Mouse (Mus musculus): ENCODE measurements at regions not wholly inside any gene's neighbourhood (a gene's known extent, or its start where the extent isn't known, plus 50 kb on each side); places are given as distances from the start of the nearest gene placed in this dataset.

- DNase-seq (no peak), ATAC-seq (ENCODE audit: insufficient read depth) (no peak)
- no peak for TF ChIP-seq CTCF (IDR thresholded peaks at IDR 0.05; ENCODE audit: low read depth)
- H3K9me3 ChIP-seq (ENCODE audit: low read depth, low read length) = no peaks in the 10 kb centered on the region
- H3K4me2 ChIP-seq = no peak overlapping the region
- H3K4me3 ChIP-seq (ENCODE audit: low read depth, low read length) = no peak overlapping the region
- WGBS = 86% methylated on average over 6 of the region's 6 CpGs
- H3K9ac ChIP-seq = no peak overlapping the region
- H3K27me3 ChIP-seq (ENCODE audit: insufficient read depth, low read length) = no peaks in the 10 kb centered on the region
- H3K27ac ChIP-seq (ENCODE audit: low read depth) = no peak overlapping the region
- peaks cover 9% of the 10 kb centered on the region; the same call in 1 of the 2 replicates for H3K4me1 ChIP-seq (ENCODE audit: insufficient read depth)
- no peaks in the 10 kb centered on the region for H3K36me3 ChIP-seq (ENCODE audit: insufficient read depth)
These were observed 119.7 kb upstream of the Gas1 start for GRCm38 (mm10) chr13:60296896-60297275.

GRCm38 (mm10) chr13:60298575-60298974 lies 121.4 kb upstream of the Gas1 start:
- no peaks in the 10 kb centered on the region for H3K36me3 ChIP-seq (ENCODE audit: insufficient read depth)
- no peak for TF ChIP-seq CTCF (IDR thresholded peaks at IDR 0.05; ENCODE audit: low read depth)
- no peak overlapping the region for H3K9ac ChIP-seq
- no peak overlapping the region for H3K4me2 ChIP-seq
- peak overlapping the region; percentile 21; the same call in 1 of the 2 replicates for H3K27ac ChIP-seq (ENCODE audit: low read depth)
- peaks cover 9% of the 10 kb centered on the region; the same call in 1 of the 2 replicates for H3K4me1 ChIP-seq (ENCODE audit: insufficient read depth)
- WGBS = 46% methylated on average over 2 of the region's 2 CpGs
- H3K9me3 ChIP-seq (ENCODE audit: low read depth, low read length) = no peaks in the 10 kb centered on the region
- no peaks in the 10 kb centered on the region for H3K27me3 ChIP-seq (ENCODE audit: insufficient read depth, low read length)
- ATAC-seq (ENCODE audit: insufficient read depth) = peak; percentile 36; the same call in 1 of the 2 replicates
- no peak overlapping the region for H3K4me3 ChIP-seq (ENCODE audit: low read depth, low read length)
- DNase-seq = peak; percentile 47

GRCm38 (mm10) chr13:60299076-60299475 lies 121.9 kb upstream of the Gas1 start:
- no peak overlapping the region for H3K9ac ChIP-seq
- H3K36me3 ChIP-seq (ENCODE audit: insufficient read depth) = no peaks in the 10 kb centered on the region
- H3K4me3 ChIP-seq (ENCODE audit: low read depth, low read length) = no peak overlapping the region
- no peak overlapping the region for H3K27ac ChIP-seq (ENCODE audit: low read depth)
- H3K4me1 ChIP-seq (ENCODE audit: insufficient read depth) = peaks cover 9% of the 10 kb centered on the region; the same call in 1 of the 2 replicates
- TF ChIP-seq CTCF (IDR thresholded peaks at IDR 0.05; ENCODE audit: low read depth) = no peak
- H3K27me3 ChIP-seq (ENCODE audit: insufficient read depth, low read length) = no peaks in the 10 kb centered on the region
- no peak overlapping the region for H3K4me2 ChIP-seq
- ATAC-seq (ENCODE audit: insufficient read depth) (no peak), DNase-seq (peak; percentile 55)
- WGBS = 48% methylated on average over 5 of the region's 5 CpGs
- no peaks in the 10 kb centered on the region for H3K9me3 ChIP-seq (ENCODE audit: low read depth, low read length)

GRCm38 (mm10) chr13:60303561-60303960 lies 126.4 kb upstream of the Gas1 start:
- H3K27ac ChIP-seq (ENCODE audit: low read depth) = no peak overlapping the region
- no peak overlapping the region for H3K4me3 ChIP-seq (ENCODE audit: low read depth, low read length)
- no peaks in the 10 kb centered on the region for H3K9me3 ChIP-seq (ENCODE audit: low read depth, low read length)
- H3K4me1 ChIP-seq (ENCODE audit: insufficient read depth) = peaks cover 11% of the 10 kb centered on the region; the same call in 1 of the 2 replicates
- TF ChIP-seq CTCF (IDR thresholded peaks at IDR 0.05; ENCODE audit: low read depth) = no peak
- H3K27me3 ChIP-seq (ENCODE audit: insufficient read depth, low read length) = no peaks in the 10 kb centered on the region
- H3K9ac ChIP-seq = no peak overlapping the region
- ATAC-seq (ENCODE audit: insufficient read depth) = no peak
- H3K36me3 ChIP-seq (ENCODE audit: insufficient read depth) = no peaks in the 10 kb centered on the region
- H3K4me2 ChIP-seq = no peak overlapping the region
- peak; percentile 40 for DNase-seq
- WGBS = 81% methylated on average over 9 of the region's 9 CpGs

- Histone ChIP-seq H3K4me1 (ENCODE audit: insufficient read depth) (peaks cover 16% of the 10 kb centered on the region), H3K27me3 (ENCODE audit: insufficient read depth, low read length) (no peaks in the 10 kb centered on the region), H3K27ac (ENCODE audit: low read depth) (no peak overlapping the region), H3K4me2 (no peak overlapping the region), H3K4me3 (ENCODE audit: low read depth, low read length) (no peak overlapping the region), H3K9ac (no peak overlapping the region), H3K36me3 (ENCODE audit: insufficient read depth) (no peaks in the 10 kb centered on the region), H3K9me3 (ENCODE audit: low read depth, low read length) (no peaks in the 10 kb centered on the region)
- 68% methylated on average over 1 of the region's 1 CpGs for whole genome bisulfite sequencing
- DNase-seq (no peak), ATAC-seq (ENCODE audit: insufficient read depth) (no peak)
- no peak for TF ChIP-seq CTCF (IDR thresholded peaks at IDR 0.05; ENCODE audit: low read depth)
These were observed 128.1 kb upstream of the Gas1 start for GRCm38 (mm10) chr13:60305028-60305810.

GRCm38 (mm10) chr13:60308062-60308801 lies 131.1 kb upstream of the Gas1 start:
- no peak for TF ChIP-seq CTCF (IDR thresholded peaks at IDR 0.05; ENCODE audit: low read depth)
- peak; percentile 94 for ATAC-seq (ENCODE audit: insufficient read depth)
- H3K4me1 ChIP-seq (ENCODE audit: insufficient read depth) = peaks cover 16% of the 10 kb centered on the region
- H3K4me3 ChIP-seq (ENCODE audit: low read depth, low read length) = no peak overlapping the region
- H3K27me3 ChIP-seq (ENCODE audit: insufficient read depth, low read length) = no peaks in the 10 kb centered on the region
- no peaks in the 10 kb centered on the region for H3K36me3 ChIP-seq (ENCODE audit: insufficient read depth)
- H3K4me2 ChIP-seq = peak overlapping the region; percentile 40
- peak overlapping the region; percentile 82 for H3K27ac ChIP-seq (ENCODE audit: low read depth)
- WGBS = 14% methylated on average over 13 of the region's 13 CpGs
- peak; percentile 97 for DNase-seq
- no peak overlapping the region for H3K9ac ChIP-seq
- no peaks in the 10 kb centered on the region for H3K9me3 ChIP-seq (ENCODE audit: low read depth, low read length)

- DNase-seq (no peak), ATAC-seq (ENCODE audit: insufficient read depth) (no peak)
- no peak for TF ChIP-seq CTCF (IDR thresholded peaks at IDR 0.05; ENCODE audit: low read depth)
- Histone ChIP-seq H3K4me2 (no peak overlapping the region), H3K9ac (no peak overlapping the region), H3K4me1 (ENCODE audit: insufficient read depth) (peaks cover 16% of the 10 kb centered on the region), H3K27ac (ENCODE audit: low read depth) (peak overlapping the region; percentile 82; the same call in 1 of the 2 replicates), H3K27me3 (ENCODE audit: insufficient read depth, low read length) (no peaks in the 10 kb centered on the region), H3K4me3 (ENCODE audit: low read depth, low read length) (no peak overlapping the region), H3K9me3 (ENCODE audit: low read depth, low read length) (no peaks in the 10 kb centered on the region), H3K36me3 (ENCODE audit: insufficient read depth) (no peaks in the 10 kb centered on the region)
- WGBS = 88% methylated on average over 12 of the region's 12 CpGs
These were observed 132.3 kb upstream of the Gas1 start for GRCm38 (mm10) chr13:60309482-60309881.

Data from lung, embryonic 14.5 days (tissue).